Mouse (Mus musculus) skeletal muscle tissue, adult 2 months (tissue): Measurements from ENCODE around the gene Olfr727.

Experiments used
- DNase-seq: peaks from one replicate; pipeline ENCODE4 v3.0.0-alpha.2; 2012; ENCODE audit warnings: low read depth, low spot score

Gene Olfr727

GRCm38 (mm10) chr14:50122886-50123285 lies at the start of gene Olfr727:
TSS of gene Olfr727 (plus strand) at chr14:50123186.
- no peak for DNase-seq

DNA sequence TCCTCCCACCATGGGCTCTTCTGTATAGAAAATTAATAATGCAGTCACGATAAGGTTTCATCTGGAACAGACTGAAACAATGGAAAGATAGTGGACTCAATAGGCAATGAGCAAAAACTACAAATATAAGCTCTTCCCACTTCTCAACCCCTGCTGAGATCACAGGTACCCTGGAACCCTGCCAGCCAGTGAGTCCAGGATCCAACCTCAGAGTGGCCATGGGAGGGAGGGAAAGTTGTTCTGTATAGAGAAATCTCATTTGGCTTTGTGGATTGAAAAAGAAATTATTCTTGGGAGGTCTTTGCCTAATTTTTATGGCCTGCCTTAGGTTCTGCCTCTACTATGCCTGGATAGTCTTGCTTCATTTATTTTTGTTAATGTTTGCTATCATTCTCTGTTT lies 32.1 kb upstream of the Olfr727 start, which contains the start of gene Olfr726:
Olfr726 (minus strand) TSS at position 101 of the 400 bp plus-strand sequence.
- no peak for DNase-seq

DNA sequence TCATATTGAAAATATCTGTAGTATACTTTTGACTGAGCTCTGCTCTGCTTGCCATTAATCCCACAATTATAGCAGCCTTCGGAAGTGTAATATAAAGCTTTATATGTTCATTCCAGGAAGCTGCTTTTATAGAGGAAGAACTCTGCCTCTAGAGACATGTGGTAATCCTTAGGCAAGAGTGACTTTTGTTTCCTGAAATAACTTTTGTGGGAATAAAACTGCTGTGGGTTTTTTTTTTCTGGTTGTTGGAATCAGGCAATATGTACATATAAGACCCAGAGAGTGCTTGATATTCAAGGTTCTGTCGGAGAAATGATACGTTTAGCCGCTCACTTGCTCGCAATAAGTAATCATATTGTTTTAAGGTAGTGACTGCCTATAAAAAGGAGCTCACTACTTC lies 19.6 kb downstream of the Olfr727 start, which contains the start of gene Olfr728:
Olfr728 (minus strand) TSS at position 101 of the 400 bp plus-strand sequence.
- DNase-seq = no peak

DNA sequence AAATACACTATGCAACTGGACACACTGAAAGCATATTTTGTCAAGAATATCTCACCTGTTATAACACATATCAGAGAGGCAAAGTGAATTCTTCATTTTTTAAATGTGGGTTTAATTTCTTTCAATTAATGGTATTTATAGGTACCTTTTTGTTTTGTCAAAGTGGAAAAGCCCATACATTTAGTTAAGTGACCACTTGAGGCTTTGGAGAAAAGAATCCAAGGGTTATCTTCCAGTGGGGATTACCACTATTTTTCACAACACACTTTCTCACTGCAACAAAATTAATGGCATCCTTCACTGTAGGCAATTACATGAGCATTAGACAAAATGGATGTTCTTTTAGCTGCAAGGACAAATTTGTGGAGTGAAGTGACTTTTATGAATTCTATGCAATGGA lies 29.8 kb downstream of the Olfr727 start, which contains the start of gene Olfr729:
Olfr729 (minus strand) TSS at position 101 of the 400 bp plus-strand sequence.
- DNase-seq = no peak
